Mouse (Mus musculus) cortical plate, adult 2 months (tissue): ENCODE measurements around the gene Tmem108.

Experiments
- CTCF ChIP-seq: fragments of 200-500 bp; IDR thresholded peaks from 2 replicates; pipeline ENCODE4 v1.5.1; 2011; ENCODE audit warnings: mild to moderate bottlenecking, control low read depth, low read length; ENCODE audit not compliant: insufficient read depth; ENCODE audit errors: extremely low read depth
- POLR2A ChIP-seq: fragments of 200-500 bp; IDR thresholded peaks from 2 replicates; pipeline ENCODE4 v1.6.1; 2011; ENCODE audit warnings: mild to moderate bottlenecking, low read length, control low read depth; ENCODE audit not compliant: insufficient read depth; ENCODE audit errors: extremely low read depth

- no peak for TF ChIP-seq CTCF
- TF ChIP-seq POLR2A, result no peak
Observed at GRCm38 (mm10) chr9:103437104-103437503, 324.5 kb downstream of the Tmem108 start.
